Mouse (Mus musculus): ENCODE measurements around the gene 2010111I01Rik.

GRCm38 (mm10) chr13:63291016-63291415 lies 326.3 kb downstream of the 2010111I01Rik start:
- TF ChIP-seq CTCF (IDR thresholded peaks at IDR 0.05; ENCODE audit: control insufficient read depth, insufficient read depth, insufficient replicate concordance, low read depth, low read length) (no peak), POLR2A (IDR thresholded peaks at IDR 0.05; ENCODE audit: control insufficient read depth, low read depth, low read length) (no peak)
